Mouse (Mus musculus): Measurements from ENCODE around the gene Zdhhc25. TPM values are rescaled to one million over a fixed set of nuclear protein-coding genes. Genes with fewer than 3 reads are reported as not detected.

The Zdhhc25 gene
- polyA plus RNA-seq (2012; rRNA removed), result not detected in 2 replicates

GRCm38 (mm10) chr15:88600002-88600401, at the start of gene Zdhhc25:
TSS of gene Zdhhc25 (plus strand) at chr15:88600302.

Other genes with a start within 250 kb of the Zdhhc25 start
- 3.2 and 3.6 TPM in 2 replicates for gene Brd1, start 133.9 kb downstream of the Zdhhc25 start, polyA plus RNA-seq (2012; rRNA removed)
- 1.1 and 1.5 TPM in 2 replicates for gene Zbed4, start 151.4 kb downstream of the Zdhhc25 start, polyA plus RNA-seq (2012; rRNA removed)
- gene Alg12, start 219.0 kb downstream of the Zdhhc25 start, polyA plus RNA-seq (2012; rRNA removed), result 10.3 and 11.3 TPM in 2 replicates
- gene Creld2, start 219.3 kb downstream of the Zdhhc25 start, polyA plus RNA-seq (2012; rRNA removed), result 15.7 and 30.6 TPM in 2 replicates